Mouse (Mus musculus) liver, adult 2 months (tissue): Measurements from ENCODE around the gene Zbtb44.

Experiments used
- CTCF ChIP-seq: fragments of 200-500 bp; IDR thresholded peaks from 2 replicates; pipeline ENCODE4 v1.5.1; 2011; ENCODE audit warnings: low read depth, low read length, control low read depth
- POLR2A ChIP-seq: fragments of 200-500 bp; IDR thresholded peaks from 2 replicates; pipeline ENCODE4 v1.6.1; 2011; ENCODE audit warnings: low read length, control low read depth; ENCODE audit not compliant: insufficient read depth; ENCODE audit errors: extremely low read depth

GRCm38 (mm10) chr9:31032546-31032945 is 2.1 kb downstream of the Zbtb44 start:
- TF ChIP-seq POLR2A = no peak
- no peak for TF ChIP-seq CTCF
